24 mouse cellular contexts compared by ENCODE assay signal in genomic region chr14:115047316-115047715, GRCm38 (mm10). TPM values are rescaled to one million over a fixed set of nuclear protein-coding genes. Genes with fewer than 3 reads are reported as not detected.
"Had no signal": no experiment of that assay in that cellular context is flagged by ENCODE, and none has a peak within 500 bp of the region (broad histone marks: within the 10 kb centered on the region; RNA-seq: fewer than 3 reads in every experiment).

No protein-coding gene starts in this region.

- H3K27ac ChIP-seq: kidney, embryonic 15.5 days; limb, embryonic 12.5 days; limb, embryonic 15.5 days; liver, embryonic 14.5 days; midbrain, embryonic 10.5 days; midbrain, embryonic 15.5 days; neural tube, embryonic 12.5 days; neural tube, embryonic 15.5 days; stomach, postnatal 0 days had no signal

- H3K9ac ChIP-seq: kidney, embryonic 15.5 days; limb, embryonic 12.5 days; limb, embryonic 15.5 days; liver, embryonic 14.5 days; liver, postnatal 0 days; lung, embryonic 14.5 days; midbrain, embryonic 15.5 days; neural tube, embryonic 12.5 days; neural tube, embryonic 15.5 days had no signal

- H3K4me2 ChIP-seq: kidney, embryonic 15.5 days; limb, embryonic 12.5 days; limb, embryonic 15.5 days; liver, embryonic 11.5 days; lung, embryonic 14.5 days; midbrain, embryonic 15.5 days; neural tube, embryonic 12.5 days; neural tube, embryonic 15.5 days had no signal

- DNase-seq: kidney, adult 8-10 months; kidney, postnatal 10 days; kidney, postnatal 4 days; left cerebral cortex, postnatal 4 days; liver, postnatal 0 days; lung, embryonic 14.5 days; lung, postnatal 36 days; right cerebral cortex, adult 18-20 months; right cerebral cortex, postnatal 14 days; right cerebral cortex, postnatal 4 days; thymus, adult 2 months; thymus, postnatal 14 days; thymus, postnatal 4 days had no signal

- H3K4me3 ChIP-seq: kidney, embryonic 15.5 days; limb, embryonic 12.5 days; limb, embryonic 15.5 days; megakaryocyte, embryonic 14.5 days; midbrain, embryonic 10.5 days; midbrain, embryonic 15.5 days; neural tube, embryonic 12.5 days; neural tube, embryonic 15.5 days had no signal

- H3K9me3 ChIP-seq: kidney, embryonic 15.5 days; limb, embryonic 12.5 days; limb, embryonic 15.5 days; megakaryocyte, embryonic 14.5 days; midbrain, embryonic 10.5 days; midbrain, embryonic 15.5 days; neural tube, embryonic 12.5 days; neural tube, embryonic 15.5 days had no signal

- H3K27me3 ChIP-seq: kidney, embryonic 15.5 days; limb, embryonic 12.5 days; limb, embryonic 15.5 days; megakaryocyte, embryonic 14.5 days; midbrain, embryonic 15.5 days; neural tube, embryonic 12.5 days; neural tube, embryonic 15.5 days had no signal

RNA-seq across cellular contexts. Expression of gene Gpc5, which starts 44.7 kb away (rescaled TPM):
- polyA plus RNA-seq: liver, postnatal 0 days had no signal
